Mouse (Mus musculus) heart, embryonic 16.5 days (tissue): Measurements from ENCODE around the gene Ncoa1. TPM values are rescaled to one million over a fixed set of nuclear protein-coding genes. Genes with fewer than 3 reads are reported as not detected.

ENCODE experiments used
- ATAC-seq: fragments of 200-750 bp; cut with Nextera tagmentation; replicated peaks from 2 replicates; pipeline ENCODE4 v1.8.0; 2017; ENCODE audit warnings: moderate number of reproducible peaks; ENCODE audit not compliant: insufficient read depth, low FRiP score; ENCODE audit errors: extremely low read depth
- H3K27ac ChIP-seq: fragments of 300-500 bp; sonication (generic); 2 replicates; pipeline ENCODE4 v1.5.1; 2014; ENCODE audit warnings: mild to moderate bottlenecking, low read length, control low read depth, moderate library complexity
- H3K27me3 ChIP-seq: fragments of 300-500 bp; sonication (generic); 2 replicates; pipeline ENCODE4 v1.6.1; 2014; ENCODE audit warnings: low read length, mixed read lengths; ENCODE audit not compliant: control insufficient read depth, insufficient read depth
- H3K36me3 ChIP-seq: fragments of 300-500 bp; sonication (generic); 2 replicates; pipeline ENCODE4 v1.6.1; 2014; ENCODE audit not compliant: control insufficient read depth, insufficient read depth
- H3K4me1 ChIP-seq: fragments of 300-500 bp; sonication (generic); 2 replicates; pipeline ENCODE4 v1.6.1; 2014; ENCODE audit warnings: low read length, mixed read lengths; ENCODE audit not compliant: control insufficient read depth, insufficient read depth
- H3K4me2 ChIP-seq: fragments of 300-500 bp; sonication (generic); 2 replicates; pipeline ENCODE4 v1.6.1; 2014; ENCODE audit warnings: low read depth, mild to moderate bottlenecking, control low read depth, low read length
- H3K4me3 ChIP-seq: fragments of 300-500 bp; sonication (generic); 2 replicates; pipeline ENCODE4 v1.5.1; 2014; ENCODE audit warnings: mild to moderate bottlenecking, control low read depth, low read length
- H3K9ac ChIP-seq: fragments of 300-500 bp; sonication (generic); 2 replicates; pipeline ENCODE4 v1.6.1; 2014; ENCODE audit warnings: low read length, control low read depth
- H3K9me3 ChIP-seq: fragments of 300-500 bp; sonication (generic); replicated peaks from 2 replicates; pipeline ENCODE4 v1.6.1; 2016; ENCODE audit warnings: low read length; ENCODE audit not compliant: control insufficient read depth
- WGBS: fragments of 180-500 bp; shearing (Covaris S2); extraction: QIAGEN DNeasy Blood & Tissue Kit; methylation state at CpG from one replicate; pipeline ENCODE4 v1.1.7; 2014; 5-methylcytosine and 5-hydroxymethylcytosine counted together
- polyA plus RNA-seq: library from polyadenylated mRNA; unstranded; fragments of >200 nt; fragmentation: Nextera tagmentation; extraction: Ambion mirVana; gene quantifications from 2 replicates; pipeline ENCODE4 v1.2.1, GENCODE M21; 2015

The Ncoa1 gene
- polyA plus RNA-seq, 1 experiment from 2014 or later, result 6.0 TPM

DNA sequence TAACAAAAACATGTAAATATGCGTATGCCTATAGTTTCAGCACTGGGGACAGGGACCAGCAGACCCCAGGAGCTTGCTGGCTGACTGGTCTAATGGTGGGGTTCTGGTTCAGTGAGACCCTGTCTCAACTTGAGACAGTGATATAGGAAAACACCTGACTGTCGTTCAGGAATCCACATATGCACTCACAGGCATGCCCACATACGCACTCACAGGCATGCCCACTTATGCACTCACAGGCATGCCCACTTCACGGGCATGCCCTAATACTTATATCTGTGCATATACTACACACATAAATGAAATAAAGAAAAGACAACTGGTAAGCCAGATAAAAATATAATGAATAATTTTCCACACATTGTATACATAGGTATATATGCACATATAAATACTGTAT lies 3.3 kb upstream of the Ncoa1 start:
- Histone ChIP-seq H3K27ac (no peak overlapping the region), H3K4me1 (0 out of 2 replicates have a peak, but pooled peaks cover 2% of the 10 kb centered on the region), H3K9me3 (no peaks in the 10 kb centered on the region), H3K4me2 (no peak overlapping the region), H3K4me3 (no peak overlapping the region), H3K9ac (no peak overlapping the region), H3K36me3 (no peaks in the 10 kb centered on the region), H3K27me3 (no peaks in the 10 kb centered on the region)
- no peak for ATAC-seq
- WGBS, result 77% methylated on average over 4 of the region's 4 CpGs

DNA sequence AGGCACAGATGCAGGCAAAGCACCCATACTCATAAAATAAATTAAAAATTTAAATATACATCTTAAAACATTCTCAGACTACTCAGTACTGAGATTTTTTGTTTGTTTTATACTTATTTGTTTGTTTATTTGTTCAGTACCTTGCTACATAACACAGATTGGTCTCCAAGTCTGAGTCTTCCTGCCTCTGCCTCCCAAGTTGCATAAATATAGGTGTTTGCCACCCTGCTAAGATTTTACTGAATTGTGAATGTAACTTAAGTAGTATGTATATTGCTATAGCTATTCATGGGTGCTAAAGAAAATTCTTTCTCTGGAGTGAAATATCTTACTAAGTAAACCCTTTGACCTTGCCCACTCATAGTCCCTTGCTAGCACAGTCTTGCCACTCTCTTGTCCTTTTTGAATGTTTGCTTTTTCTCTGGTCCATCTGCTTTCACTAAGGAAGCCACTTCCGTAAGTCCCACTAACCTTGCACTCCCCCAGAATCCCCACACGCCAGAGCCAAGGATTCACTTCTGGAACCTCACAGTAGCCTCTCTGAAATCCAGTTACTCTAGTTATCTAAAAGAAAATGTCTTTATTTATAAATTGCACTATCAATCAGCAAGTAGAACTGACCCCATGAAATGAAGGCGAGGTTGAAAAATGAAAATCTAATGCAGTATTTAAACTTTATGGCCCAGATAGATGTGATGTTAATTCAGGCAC lies 2.3 kb upstream of the Ncoa1 start:
- Histone ChIP-seq H3K27ac (no peak overlapping the region), H3K9ac (no peak overlapping the region), H3K36me3 (no peaks in the 10 kb centered on the region), H3K27me3 (no peaks in the 10 kb centered on the region), H3K4me1 (peaks cover 7% of the 10 kb centered on the region; the same call in 1 of the 2 replicates), H3K4me2 (no peak overlapping the region), H3K4me3 (no peak overlapping the region), H3K9me3 (no peaks in the 10 kb centered on the region)
- WGBS, result 74% methylated on average over 3 of the region's 3 CpGs
- no peak for ATAC-seq

DNA sequence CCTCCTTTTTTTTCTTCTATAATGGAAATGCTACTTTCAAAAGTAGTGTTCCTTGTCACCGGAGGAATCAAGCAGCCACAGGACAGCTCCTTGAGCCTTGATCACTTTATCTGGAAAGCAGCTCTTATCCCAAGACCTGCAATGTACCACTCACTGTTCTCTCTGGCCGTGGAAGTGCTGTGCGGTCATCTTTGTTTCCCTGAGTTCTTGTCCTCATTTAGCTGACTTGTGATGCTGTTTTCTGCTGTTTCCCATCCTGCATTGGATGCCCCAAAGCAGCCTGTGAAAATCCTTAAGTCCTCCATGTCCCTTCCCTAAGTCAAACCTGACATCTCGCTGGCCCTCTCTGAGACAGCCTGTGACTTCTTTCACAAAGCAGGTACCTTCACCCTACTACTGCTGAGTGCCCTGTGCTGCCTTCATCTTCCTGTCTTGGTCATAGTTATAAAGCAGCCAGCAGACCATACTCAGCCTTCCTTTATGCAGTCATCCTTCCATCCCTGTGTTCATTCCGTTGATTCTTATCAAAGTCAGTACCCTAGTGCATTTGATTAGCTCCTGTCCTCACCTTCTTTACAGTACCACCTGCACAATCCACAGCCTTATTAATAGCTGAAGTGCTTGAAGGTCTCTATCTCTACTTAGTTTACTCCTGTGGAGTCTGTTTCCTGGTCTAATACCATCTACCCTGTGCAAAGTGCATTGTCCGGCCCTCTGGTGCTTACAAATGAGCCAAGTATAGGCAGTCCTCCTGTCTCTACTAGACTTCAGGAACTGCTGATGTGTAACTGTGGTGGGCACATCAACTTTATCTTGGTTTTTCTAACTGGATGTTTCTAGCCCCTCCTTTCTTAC lies 1.2 kb upstream of the Ncoa1 start:
- H3K4me2 ChIP-seq, result peak overlapping the region; percentile 73; the same call in 1 of the 2 replicates
- no peak for ATAC-seq

DNA sequence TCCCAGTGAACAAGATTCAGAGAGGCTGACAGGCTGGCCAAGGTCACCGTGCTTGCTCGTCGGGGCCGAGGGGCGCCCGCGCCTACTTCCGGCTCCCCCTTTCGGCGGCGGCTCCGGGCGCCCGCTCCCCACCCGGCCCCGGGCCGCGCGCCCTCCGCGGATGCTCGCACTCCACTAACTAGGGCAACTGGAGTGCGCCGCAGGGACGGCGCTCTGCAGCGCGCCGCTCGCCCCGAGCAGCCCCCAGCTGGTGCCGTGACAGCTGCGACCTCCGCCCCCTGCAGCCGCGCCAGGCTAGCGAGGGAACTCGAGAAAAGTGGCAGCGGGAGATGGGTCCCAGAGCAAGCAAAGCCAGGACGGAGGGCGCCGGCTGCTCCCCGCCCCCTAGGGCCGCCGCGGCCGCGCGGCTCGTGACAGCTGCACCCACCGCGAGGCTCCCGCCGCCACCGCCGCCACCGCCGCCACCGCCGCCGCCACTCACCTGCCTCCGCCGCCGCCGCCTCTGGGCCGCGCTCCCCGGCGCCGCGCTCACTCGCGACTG lies 621 bp downstream of the Ncoa1 start:
- peak overlapping the region; percentile 75 for H3K4me3 ChIP-seq
- H3K4me2 ChIP-seq, result peak overlapping the region; percentile 76
- no peaks in the 10 kb centered on the region for H3K36me3 ChIP-seq
- H3K27me3 ChIP-seq, result no peaks in the 10 kb centered on the region
- 0% methylated on average over 43 of the region's 73 CpGs for WGBS
- peak; percentile 75 for ATAC-seq
- H3K9me3 ChIP-seq, result no peaks in the 10 kb centered on the region
- H3K4me1 ChIP-seq, result peaks cover 17% of the 10 kb centered on the region
- peak overlapping the region; percentile 86 for H3K9ac ChIP-seq
- H3K27ac ChIP-seq, result peak overlapping the region; percentile 91

More for the DNA sequence above, 1.2 kb upstream of the Ncoa1 start:
- H3K27ac ChIP-seq, result no peak overlapping the region
- no peak overlapping the region for H3K4me3 ChIP-seq
- no peaks in the 10 kb centered on the region for H3K36me3 ChIP-seq
- 58% methylated on average over 6 of the region's 6 CpGs for WGBS
- H3K9me3 ChIP-seq, result no peaks in the 10 kb centered on the region
- H3K27me3 ChIP-seq, result no peaks in the 10 kb centered on the region
- H3K4me1 ChIP-seq, result peaks cover 13% of the 10 kb centered on the region
- H3K9ac ChIP-seq, result no peak overlapping the region

DNA sequence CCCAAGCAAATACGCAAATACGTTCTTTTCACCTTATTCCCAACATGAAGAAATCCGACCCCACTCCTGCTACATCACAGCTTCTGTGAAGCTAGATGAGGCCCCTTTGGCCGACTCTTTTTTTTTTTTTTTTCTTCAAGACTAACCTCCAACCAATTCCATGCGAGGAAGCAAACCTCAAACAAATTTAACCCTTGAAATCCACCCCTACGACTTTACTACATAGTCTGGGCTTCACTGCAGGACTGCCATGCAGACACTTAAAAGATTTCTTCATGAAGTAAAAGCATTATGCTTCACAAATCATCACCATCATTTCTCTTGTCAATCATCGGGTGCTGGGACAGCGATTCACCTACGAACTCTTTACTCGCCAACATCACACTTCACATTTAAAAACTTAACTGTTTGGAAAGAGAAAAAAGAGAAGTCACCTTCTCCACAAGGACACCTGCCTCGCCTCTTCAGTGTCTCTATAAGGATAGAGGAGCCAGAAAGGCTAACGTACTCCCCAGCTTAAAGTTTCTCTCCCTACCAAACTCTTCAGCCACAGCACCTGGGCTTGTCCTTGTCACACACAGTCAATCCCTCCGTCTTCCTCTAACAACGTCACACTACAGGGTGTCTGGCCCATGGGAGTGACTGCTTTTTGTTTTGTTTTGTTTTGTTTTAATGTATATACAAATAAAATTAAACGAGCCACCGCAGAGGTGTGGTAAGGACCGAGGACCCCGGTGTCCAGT lies 1.6 kb downstream of the Ncoa1 start:
- Histone ChIP-seq H3K27ac (no peak overlapping the region; the same call in none of the 2 replicates), H3K36me3 (no peaks in the 10 kb centered on the region), H3K4me2 (peak overlapping the region; percentile 76), H3K4me3 (peak overlapping the region; percentile 75), H3K27me3 (no peaks in the 10 kb centered on the region), H3K4me1 (peaks cover 17% of the 10 kb centered on the region), H3K9ac (peak overlapping the region; percentile 86), H3K9me3 (no peaks in the 10 kb centered on the region)
- 18% methylated on average over 18 of the region's 18 CpGs for WGBS
- ATAC-seq, result no peak

DNA sequence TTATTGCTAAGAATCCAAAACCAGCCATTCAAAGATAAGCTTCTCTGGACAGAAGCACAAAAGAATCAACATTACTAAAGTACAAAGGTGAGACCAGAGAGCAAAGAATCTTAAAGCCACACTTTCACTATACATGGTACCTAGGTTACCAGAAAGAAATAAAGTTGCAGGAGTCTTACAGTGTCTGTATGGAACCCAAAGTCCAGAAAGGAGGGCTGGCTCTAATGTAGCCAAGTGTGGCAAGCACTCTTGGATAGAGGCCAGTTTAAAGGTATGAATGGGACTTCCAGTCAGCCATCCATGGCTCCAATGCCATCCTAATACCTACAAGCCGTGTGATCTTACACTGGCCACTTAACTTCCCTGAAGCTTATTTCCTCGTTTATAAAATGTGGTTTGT lies 7.9 kb downstream of the Ncoa1 start:
- no peak for ATAC-seq
- Histone ChIP-seq H3K4me1 (peaks cover 16% of the 10 kb centered on the region), H3K9me3 (no peaks in the 10 kb centered on the region), H3K4me2 (no peak overlapping the region), H3K27ac (no peak overlapping the region), H3K36me3 (no peaks in the 10 kb centered on the region), H3K4me3 (no peak overlapping the region), H3K9ac (no peak overlapping the region), H3K27me3 (no peaks in the 10 kb centered on the region)
- 57% methylated on average over 2 of the region's 2 CpGs for WGBS

DNA sequence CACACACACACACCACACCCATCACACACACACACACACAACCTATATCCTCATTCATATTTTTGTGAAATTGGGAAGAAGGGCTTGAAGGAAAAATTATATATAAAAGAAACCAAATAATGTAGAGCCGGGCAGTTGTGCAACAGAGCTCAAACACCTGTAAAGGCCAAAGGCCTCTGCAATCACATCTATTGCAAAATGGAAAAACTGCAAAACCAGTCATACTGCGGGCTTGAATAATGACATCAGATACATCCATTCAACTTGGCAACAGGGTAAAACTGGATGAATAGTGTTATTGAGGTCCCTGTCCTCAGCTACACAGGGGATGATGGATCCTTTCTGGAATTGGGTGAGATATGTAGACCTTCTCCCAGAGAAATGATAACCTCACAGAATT lies 13.3 kb downstream of the Ncoa1 start:
- Histone ChIP-seq H3K4me1 (0 out of 2 replicates have a peak, but pooled peaks cover 2% of the 10 kb centered on the region), H3K27ac (no peak overlapping the region), H3K27me3 (no peaks in the 10 kb centered on the region), H3K9ac (no peak overlapping the region), H3K4me2 (no peak overlapping the region), H3K9me3 (no peaks in the 10 kb centered on the region), H3K4me3 (no peak overlapping the region), H3K36me3 (no peaks in the 10 kb centered on the region)
- no peak for ATAC-seq
- 78% methylated on average over 2 of the region's 2 CpGs for WGBS

DNA sequence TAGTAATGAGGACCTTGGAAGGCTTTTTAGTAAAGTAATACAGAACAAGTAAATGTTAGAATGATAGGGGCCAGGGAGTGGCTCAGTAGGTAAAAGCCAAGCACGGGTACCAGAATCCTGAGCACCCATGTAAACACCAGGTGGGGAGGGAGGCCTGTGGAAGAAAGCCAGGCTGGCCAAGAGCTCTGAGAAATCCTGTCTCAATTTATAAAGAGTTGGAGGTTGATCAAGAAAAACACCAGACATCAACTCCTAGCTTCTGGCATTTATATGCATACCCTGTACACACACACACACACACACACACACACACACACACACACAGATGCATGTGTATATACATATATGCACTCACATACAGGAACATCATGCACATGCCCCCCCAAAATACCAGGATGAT lies 14.6 kb downstream of the Ncoa1 start:
- no peak overlapping the region for H3K9ac ChIP-seq
- no peaks in the 10 kb centered on the region for H3K27me3 ChIP-seq
- H3K9me3 ChIP-seq, result no peaks in the 10 kb centered on the region
- H3K4me3 ChIP-seq, result no peak overlapping the region
- no peak for ATAC-seq
- H3K4me2 ChIP-seq, result no peak overlapping the region
- no peak overlapping the region for H3K27ac ChIP-seq
- peaks cover 7% of the 10 kb centered on the region for H3K4me1 ChIP-seq
- 64% methylated on average over 1 of the region's 1 CpGs for WGBS
- H3K36me3 ChIP-seq, result no peaks in the 10 kb centered on the region
